Mouse (Mus musculus) hindbrain, embryonic 10.5 days (tissue): ENCODE measurements around the gene Xrn1. TPM values are rescaled to one million over a fixed set of nuclear protein-coding genes. Genes with fewer than 3 reads are reported as not detected.

Experiments
- polyA plus RNA-seq: library from polyadenylated mRNA; unstranded; fragments of >200 nt; fragmentation: Nextera tagmentation; extraction: Ambion mirVana; gene quantifications from 2 replicates; pipeline ENCODE4 v1.2.1, GENCODE M21; 2016

Xrn1 gene
- polyA plus RNA-seq, 1 experiment from 2014 or later: 17.9 TPM

Other genes starting within 250 kb of the Xrn1 start
- 3.0 TPM in 2 replicates for gene Trpc1, start 204.4 kb upstream of the Xrn1 start, polyA plus RNA-seq
- 5.7 and 9.8 TPM in 2 replicates for gene Pls1, start 109.4 kb upstream of the Xrn1 start, polyA plus RNA-seq
- gene Atr, start 97.2 kb upstream of the Xrn1 start, polyA plus RNA-seq: 15.8 and 19.6 TPM in 2 replicates
- gene Gk5, start 164.6 kb downstream of the Xrn1 start, polyA plus RNA-seq: 2.1 and 3.2 TPM in 2 replicates
- gene Tfdp2, start 241.5 kb downstream of the Xrn1 start, polyA plus RNA-seq: 68.4 and 81.6 TPM in 2 replicates